Mouse (Mus musculus) hindbrain, embryonic 14.5 days (tissue): ENCODE measurements around the gene Dhdh. TPM values are rescaled to one million over a fixed set of nuclear protein-coding genes. Genes with fewer than 3 reads are reported as not detected.
"Not testable (repeated sequence)": the region's sequence is repeated elsewhere in the genome, so short reads cannot be mapped to it uniquely, and the experiment has no call there.

Source experiments
- ATAC-seq: fragments of 200-750 bp; cut with Nextera tagmentation; 2 replicates; pipeline ENCODE4 v1.8.0; 2017; ENCODE audit warnings: moderate number of reproducible peaks, mild to moderate bottlenecking, moderate TSS enrichment, moderate library complexity; ENCODE audit not compliant: low FRiP score
- DNase-seq: peaks from one replicate; pipeline ENCODE4 v3.0.0-alpha.2; 2015; ENCODE audit warnings: low spot score
- H3K27ac ChIP-seq: fragments of 300-500 bp; sonication (generic); 2 replicates; pipeline ENCODE4 v1.5.1; 2014; ENCODE audit warnings: mild to moderate bottlenecking, moderate library complexity
- H3K27me3 ChIP-seq: fragments of 300-500 bp; sonication (generic); 2 replicates; pipeline ENCODE4 v1.6.1; 2014; ENCODE audit warnings: mild to moderate bottlenecking, low read length, mixed read lengths; ENCODE audit not compliant: control insufficient read depth, insufficient read depth
- H3K36me3 ChIP-seq: fragments of 300-500 bp; sonication (generic); replicated peaks from 2 replicates; pipeline ENCODE4 v1.6.1; 2014; ENCODE audit not compliant: control insufficient read depth, insufficient read depth
- H3K4me1 ChIP-seq: fragments of 300-500 bp; sonication (generic); replicated peaks from 2 replicates; pipeline ENCODE4 v1.6.1; 2014; ENCODE audit warnings: antibody characterized with exemption, low read length, mixed read lengths; ENCODE audit not compliant: control insufficient read depth, insufficient read depth
- H3K4me2 ChIP-seq: fragments of 300-500 bp; sonication (generic); replicated peaks from 2 replicates; pipeline ENCODE4 v1.6.1; 2014; ENCODE audit warnings: mild to moderate bottlenecking, moderate library complexity
- H3K4me3 ChIP-seq: fragments of 300-500 bp; sonication (generic); replicated peaks from 2 replicates; pipeline ENCODE4 v1.5.1; 2014; ENCODE audit warnings: mild to moderate bottlenecking, low read length
- H3K9ac ChIP-seq: fragments of 300-500 bp; sonication (generic); 2 replicates; pipeline ENCODE4 v1.6.1; 2014
- H3K9me3 ChIP-seq: fragments of 300-500 bp; sonication (generic); 2 replicates; pipeline ENCODE4 v1.6.1; 2016; ENCODE audit warnings: low read length; ENCODE audit not compliant: control insufficient read depth
- WGBS: fragments of 180-500 bp; shearing (Covaris S2); extraction: QIAGEN DNeasy Blood & Tissue Kit; methylation state at CpG from one replicate; pipeline ENCODE4 v1.1.7; 2014; 5-methylcytosine and 5-hydroxymethylcytosine counted together
- polyA plus RNA-seq: library from polyadenylated mRNA; unstranded; fragments of >200 nt; fragmentation: Nextera tagmentation; extraction: Ambion mirVana; gene quantifications from 2 replicates; pipeline ENCODE4 v1.2.1, GENCODE M21; 2014

Dhdh gene
- polyA plus RNA-seq: 2.8 and 3.6 TPM in 2 replicates

DNA sequence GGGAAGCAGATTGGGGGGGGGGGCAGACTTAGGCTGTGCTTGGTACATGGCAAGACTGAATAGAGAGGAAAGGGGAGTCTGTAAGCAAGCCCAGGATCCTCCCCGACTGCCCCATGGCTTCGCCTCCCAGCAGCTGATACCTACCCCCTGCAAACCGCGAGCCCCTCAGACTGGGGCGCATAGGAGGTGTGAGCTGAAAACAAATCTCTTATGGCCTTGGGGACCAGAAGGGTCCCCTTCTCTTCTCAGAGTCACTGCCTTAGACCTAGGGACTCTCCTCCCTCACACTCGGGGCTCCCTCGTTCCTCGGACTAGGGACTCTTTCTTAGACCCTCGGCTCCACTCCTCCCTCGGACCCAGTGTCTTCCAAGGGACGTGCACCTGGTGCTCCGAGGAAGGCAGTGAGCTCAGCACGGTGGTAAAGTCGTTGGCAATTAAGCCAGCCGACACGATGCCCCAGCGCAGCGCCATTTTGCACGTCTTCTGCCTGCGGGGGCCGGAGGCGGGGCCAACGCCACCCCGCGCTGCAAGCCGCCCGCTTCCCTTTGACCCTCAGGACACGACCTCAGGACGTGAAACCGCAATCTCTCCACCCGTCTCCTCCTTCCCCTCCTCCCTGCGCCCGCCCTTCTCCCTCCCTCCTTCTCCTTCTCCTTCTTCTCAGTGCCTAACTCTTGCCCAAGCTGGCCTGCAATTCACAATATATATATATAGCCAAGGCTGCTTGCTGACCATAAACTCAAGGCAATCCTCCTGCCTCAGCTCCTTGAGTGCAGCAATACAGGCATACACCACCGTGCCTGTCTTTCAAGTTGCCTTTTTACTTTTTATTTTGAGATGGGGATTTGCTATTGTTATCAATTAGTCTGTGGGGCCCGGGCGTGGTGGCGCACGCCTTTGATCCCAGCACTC, at the start of gene Dhdh:
Dhdh (minus strand) TSS at position 513 of the 912 bp plus-strand sequence.
- peak within 1 kb of the TSS; percentile 62 for H3K9ac ChIP-seq
- no peaks in the 10 kb centered on the region for H3K27me3 ChIP-seq
- H3K4me3 ChIP-seq: peak within 1 kb of the TSS; percentile 40
- no peaks in the 10 kb centered on the region for H3K9me3 ChIP-seq
- H3K4me2 ChIP-seq: peak within 1 kb of the TSS; percentile 71
- peak within 1 kb of the TSS; percentile 88 for H3K27ac ChIP-seq
- ATAC-seq (peak; percentile 62), DNase-seq (peak; percentile 47)
- H3K4me1 ChIP-seq: peaks cover 11% of the 10 kb centered on the region; the same call in 1 of the 2 replicates
- 6% methylated on average over 37 of the region's 38 CpGs for WGBS
- H3K36me3 ChIP-seq: peaks cover 17% of the 10 kb centered on the region; the same call in 1 of the 2 replicates

DNA sequence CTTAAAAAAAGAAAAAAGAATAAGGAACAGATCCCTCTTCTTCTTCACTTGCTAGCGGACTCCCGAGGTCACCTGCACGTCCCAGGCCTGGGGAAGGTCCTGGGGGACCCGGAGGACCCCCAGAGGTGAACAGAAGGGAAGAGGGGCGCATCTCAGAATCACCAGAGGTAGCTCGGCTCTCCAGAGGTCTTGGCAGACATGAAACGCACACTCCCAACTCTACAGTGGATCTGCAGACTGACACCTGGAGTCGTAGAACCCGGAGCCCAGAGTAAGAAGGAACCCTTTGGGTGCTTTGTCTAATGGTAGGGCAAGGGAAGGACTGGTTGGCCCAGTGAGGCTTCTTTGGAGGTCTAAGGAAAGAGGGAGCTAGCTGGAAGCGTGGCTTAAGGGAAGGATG, 49.0 kb upstream of the Dhdh start:
- 77% methylated on average over 10 of the region's 10 CpGs for WGBS
- no peaks in the 10 kb centered on the region for H3K9me3 ChIP-seq
- peaks cover 7% of the 10 kb centered on the region; the same call in 1 of the 2 replicates for H3K4me1 ChIP-seq
- DNase-seq: no peak
- H3K4me3 ChIP-seq: peak overlapping the region; percentile 45
- no peaks in the 10 kb centered on the region for H3K27me3 ChIP-seq
- no peaks in the 10 kb centered on the region for H3K36me3 ChIP-seq
- peak overlapping the region; percentile 65 for H3K9ac ChIP-seq
- ATAC-seq: no peak
- H3K4me2 ChIP-seq: peak overlapping the region; percentile 75
- H3K27ac ChIP-seq: no peak overlapping the region

DNA sequence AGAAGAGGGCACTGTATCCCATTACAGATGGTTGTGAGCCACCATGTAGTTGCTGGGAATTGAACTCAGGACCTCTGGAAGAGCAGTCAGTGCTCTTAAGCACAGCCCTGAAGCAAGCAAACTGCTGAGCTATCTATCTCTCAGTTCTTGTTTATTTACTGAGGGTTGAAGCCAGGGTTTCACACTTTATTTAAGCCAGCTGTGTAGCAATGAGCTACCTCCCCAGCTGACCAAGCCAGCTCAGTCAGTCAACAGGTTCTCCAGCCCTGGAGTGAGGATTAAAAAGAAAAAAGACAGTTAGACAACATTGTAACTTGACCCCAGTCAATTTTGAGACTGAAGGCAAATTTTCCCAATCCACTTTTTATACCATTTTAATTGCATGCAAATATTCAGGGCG, 47.1 kb upstream of the Dhdh start:
- no peaks in the 10 kb centered on the region for H3K27me3 ChIP-seq
- ATAC-seq (no peak), DNase-seq (no peak)
- H3K4me2 ChIP-seq: no peak overlapping the region
- no peak overlapping the region for H3K27ac ChIP-seq
- no peak overlapping the region for H3K4me3 ChIP-seq
- no peak overlapping the region for H3K9ac ChIP-seq
- peaks cover 7% of the 10 kb centered on the region; the same call in 1 of the 2 replicates for H3K4me1 ChIP-seq
- WGBS: 69% methylated on average over 1 of the region's 1 CpGs
- H3K9me3 ChIP-seq: no peaks in the 10 kb centered on the region
- no peaks in the 10 kb centered on the region for H3K36me3 ChIP-seq

- 79% methylated on average over 2 of the region's 2 CpGs for WGBS
- ATAC-seq (no peak), DNase-seq (no peak)
- Histone ChIP-seq H3K4me2 (no peak overlapping the region), H3K4me1 (no peaks in the 10 kb centered on the region), H3K27ac (no peak overlapping the region), H3K36me3 (no peaks in the 10 kb centered on the region), H3K9ac (no peak overlapping the region), H3K9me3 (no peaks in the 10 kb centered on the region), H3K27me3 (no peaks in the 10 kb centered on the region), H3K4me3 (no peak overlapping the region)
Measured at GRCm38 (mm10) chr7:45530643-45531042, 42.0 kb upstream of the Dhdh start.

GRCm38 (mm10) chr7:45529461-45529860, 40.9 kb upstream of the Dhdh start:
- Histone ChIP-seq H3K9ac (no peak overlapping the region), H3K4me1 (peaks cover 10% of the 10 kb centered on the region), H3K36me3 (no peaks in the 10 kb centered on the region), H3K4me2 (no peak overlapping the region), H3K9me3 (no peaks in the 10 kb centered on the region), H3K4me3 (no peak overlapping the region), H3K27ac (no peak overlapping the region), H3K27me3 (no peaks in the 10 kb centered on the region)
- 18% methylated on average over 6 of the region's 6 CpGs for WGBS
- ATAC-seq (no peak), DNase-seq (no peak)

DNA sequence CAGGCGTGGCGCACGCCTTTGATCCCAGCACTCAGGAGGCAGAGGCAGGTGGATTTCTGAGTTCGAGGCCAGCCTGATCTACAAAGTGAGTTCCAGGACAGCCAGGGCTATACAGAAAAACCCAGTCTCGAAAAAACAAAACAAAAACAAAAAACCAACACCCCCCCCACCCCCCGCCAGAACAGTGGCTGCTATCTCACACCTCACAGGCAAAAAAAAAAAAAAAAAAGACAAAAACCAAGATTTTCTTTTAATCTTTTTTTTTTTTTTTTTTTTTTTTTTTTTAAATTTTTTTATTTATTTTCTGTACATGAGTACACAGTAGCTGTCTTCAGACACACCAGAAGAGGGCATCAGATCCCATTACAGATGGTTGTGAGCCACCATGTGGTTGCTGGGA, 38.6 kb upstream of the Dhdh start:
- H3K27me3 ChIP-seq, H3K9ac ChIP-seq, DNase-seq, H3K36me3 ChIP-seq, ATAC-seq, H3K9me3 ChIP-seq, H3K4me3 ChIP-seq, H3K27ac ChIP-seq: not testable (repeated sequence)
- Histone ChIP-seq H3K4me2 (peak overlapping the region; percentile 73; the same call in 1 of the 2 replicates), H3K4me1 (peaks cover 18% of the 10 kb centered on the region)
- 93% methylated on average over 6 of the region's 6 CpGs for WGBS

DNA sequence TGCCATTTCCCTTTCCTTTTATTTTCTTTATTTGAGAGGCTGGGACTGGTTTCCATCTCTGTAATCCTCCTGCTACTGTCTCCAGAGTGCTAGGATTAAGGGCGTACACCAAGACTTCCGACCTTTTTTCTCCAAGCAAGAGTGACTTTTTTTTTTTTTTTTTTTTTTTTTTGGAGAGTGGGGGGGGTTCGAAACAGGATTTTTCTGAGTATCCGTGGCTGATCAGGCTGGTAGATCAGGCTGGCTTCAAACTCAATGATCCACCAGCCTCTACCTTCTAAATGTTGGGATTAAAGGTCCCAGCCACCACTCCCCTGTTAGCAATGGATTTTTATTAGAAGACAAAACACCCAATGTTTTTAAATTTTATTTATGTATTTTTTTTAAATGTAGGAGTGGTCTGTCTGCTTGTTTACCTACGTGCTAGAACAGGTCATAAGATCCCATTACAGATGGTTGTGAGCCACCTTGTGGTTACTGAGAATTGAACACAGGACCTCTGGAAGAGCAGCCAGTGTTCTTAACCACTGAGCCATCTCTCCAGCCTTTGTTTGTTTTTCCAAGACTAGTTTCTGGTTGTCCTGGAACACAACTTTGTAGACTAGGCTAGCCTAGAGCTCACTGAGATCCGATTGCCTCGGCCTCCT, 38.0 kb upstream of the Dhdh start:
- Histone ChIP-seq H3K9me3 (no peaks in the 10 kb centered on the region), H3K9ac (peak overlapping the region; percentile 77), H3K27me3 (no peaks in the 10 kb centered on the region), H3K36me3 (0 out of 2 replicates have a peak, but pooled peaks cover 5% of the 10 kb centered on the region), H3K4me3 (peak overlapping the region; percentile 63), H3K4me1 (peaks cover 21% of the 10 kb centered on the region), H3K4me2 (peak overlapping the region; percentile 73), H3K27ac (peak overlapping the region; percentile 83)
- 25% methylated on average over 7 of the region's 7 CpGs for WGBS
- DNase-seq: no peak
- no peak for ATAC-seq

GRCm38 (mm10) chr7:45525809-45526473, 37.3 kb upstream of the Dhdh start, which contains the start of the genes Ppp1r15a and Plekha4:
Ppp1r15a (minus strand) TSS chr7:45526268.
Plekha4 (plus strand) TSS chr7:45526330.
- peak within 1 kb of the TSS; percentile 73 for H3K4me2 ChIP-seq
- H3K4me1 ChIP-seq: peaks cover 21% of the 10 kb centered on the region
- no peaks in the 10 kb centered on the region for H3K9me3 ChIP-seq
- WGBS: under 1% methylated on average over 54 of the region's 54 CpGs
- H3K4me3 ChIP-seq: peak within 1 kb of the TSS; percentile 63
- H3K27me3 ChIP-seq: no peaks in the 10 kb centered on the region
- peak within 1 kb of the TSS; percentile 77 for H3K9ac ChIP-seq
- H3K36me3 ChIP-seq: 0 out of 2 replicates have a peak, but pooled peaks cover 5% of the 10 kb centered on the region
- peak within 1 kb of the TSS; percentile 83 for H3K27ac ChIP-seq
- ATAC-seq (peak; percentile 83), DNase-seq (peak; percentile 96)
